Mouse (Mus musculus) heart, embryonic 12.5 days (tissue): Measurements from ENCODE around the gene Slc1a3. TPM values are rescaled to one million over a fixed set of nuclear protein-coding genes. Genes with fewer than 3 reads are reported as not detected.

Source experiments
- ATAC-seq: fragments of 200-750 bp; cut with Nextera tagmentation; 2 replicates; pipeline ENCODE4 v1.8.0; 2017; ENCODE audit warnings: moderate TSS enrichment, moderate library complexity; ENCODE audit not compliant: insufficient number of reproducible peaks, low FRiP score
- H3K27ac ChIP-seq: fragments of 300-500 bp; sonication (generic); 2 replicates; pipeline ENCODE4 v1.5.1; 2016; ENCODE audit warnings: mild to moderate bottlenecking, moderate library complexity; ENCODE audit not compliant: poor library complexity, severe bottlenecking
- H3K27me3 ChIP-seq: fragments of 300-500 bp; sonication (generic); replicated peaks from 2 replicates; pipeline ENCODE4 v1.6.1; 2016; ENCODE audit warnings: mild to moderate bottlenecking, moderate library complexity
- H3K36me3 ChIP-seq: fragments of 300-500 bp; sonication (generic); 2 replicates; pipeline ENCODE4 v1.6.1; 2016; ENCODE audit warnings: mild to moderate bottlenecking, moderate library complexity
- H3K4me1 ChIP-seq: fragments of 300-500 bp; sonication (generic); replicated peaks from 2 replicates; pipeline ENCODE4 v1.6.1; 2016; ENCODE audit warnings: mild to moderate bottlenecking
- H3K4me2 ChIP-seq: fragments of 300-500 bp; sonication (generic); 2 replicates; pipeline ENCODE4 v1.6.1; 2016; ENCODE audit warnings: mild to moderate bottlenecking, moderate library complexity
- H3K4me3 ChIP-seq: fragments of 300-500 bp; sonication (generic); 2 replicates; pipeline ENCODE4 v1.5.1; 2016; ENCODE audit warnings: mild to moderate bottlenecking
- H3K9ac ChIP-seq: fragments of 300-500 bp; sonication (generic); 2 replicates; pipeline ENCODE4 v1.6.1; 2016; ENCODE audit warnings: mild to moderate bottlenecking, moderate library complexity
- H3K9me3 ChIP-seq: fragments of 300-500 bp; sonication (generic); replicated peaks from 2 replicates; pipeline ENCODE4 v1.6.1; 2016; ENCODE audit warnings: mild to moderate bottlenecking, moderate library complexity
- WGBS: fragments of 180-500 bp; shearing (Covaris S2); methylation state at CpG from one replicate; pipeline ENCODE4 v1.1.7; 2016; 5-methylcytosine and 5-hydroxymethylcytosine counted together
- polyA plus RNA-seq: library from polyadenylated mRNA; unstranded; fragments of >200 nt; fragmentation: Nextera tagmentation; extraction: Ambion mirVana; gene quantifications from 2 replicates; pipeline ENCODE4 v1.2.1, GENCODE M21; 2016

The Slc1a3 gene
- polyA plus RNA-seq, 1 experiment from 2014 or later, result 19.7 TPM

- ATAC-seq, result no peak
- peak overlapping the region; percentile 29; the same call in 1 of the 2 replicates for H3K4me2 ChIP-seq
- H3K27me3 ChIP-seq, result no peaks in the 10 kb centered on the region
- peaks cover 11% of the 10 kb centered on the region for H3K4me1 ChIP-seq
- H3K9ac ChIP-seq, result no peak overlapping the region; the same call in 1 of the 2 replicates
- no peak overlapping the region for H3K4me3 ChIP-seq
- peaks cover 11% of the 10 kb centered on the region; the same call in 1 of the 2 replicates for H3K36me3 ChIP-seq
- no peak overlapping the region for H3K27ac ChIP-seq
- WGBS, result 34% methylated on average over 10 of the region's 10 CpGs
- H3K9me3 ChIP-seq, result no peaks in the 10 kb centered on the region
Observed at GRCm38 (mm10) chr15:8632361-8632760, 78.2 kb downstream of the Slc1a3 start.

GRCm38 (mm10) chr15:8629317-8629831 lies 81.2 kb downstream of the Slc1a3 start:
- under 1% methylated on average over 13 of the region's 13 CpGs for WGBS
- no peaks in the 10 kb centered on the region for H3K9me3 ChIP-seq
- peak; percentile 86 for ATAC-seq
- H3K4me1 ChIP-seq, result peaks cover 14% of the 10 kb centered on the region
- no peak overlapping the region for H3K27ac ChIP-seq
- no peaks in the 10 kb centered on the region for H3K27me3 ChIP-seq
- no peaks in the 10 kb centered on the region for H3K36me3 ChIP-seq
- H3K4me3 ChIP-seq, result peak overlapping the region; percentile 46
- H3K4me2 ChIP-seq, result peak overlapping the region; percentile 81
- peak overlapping the region; percentile 71 for H3K9ac ChIP-seq

DNA sequence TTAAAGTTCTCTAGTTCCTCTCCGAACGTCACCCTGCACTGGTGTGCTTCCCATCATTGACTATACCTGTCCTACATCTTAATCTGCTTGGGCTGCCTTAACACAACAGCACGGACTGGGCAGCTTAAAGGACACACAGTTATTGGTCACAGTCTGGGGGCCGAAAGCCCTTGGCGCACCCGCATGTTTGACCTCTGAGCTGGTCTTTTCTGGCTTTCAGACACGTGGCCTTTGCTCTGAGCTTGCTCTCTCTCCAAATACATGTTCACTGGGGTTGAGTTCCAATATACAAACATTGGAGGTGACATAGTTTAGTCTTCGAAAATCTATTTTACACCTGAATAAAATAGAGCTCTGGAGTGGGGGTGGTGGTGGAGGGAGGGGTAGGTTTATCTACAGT lies 82.4 kb downstream of the Slc1a3 start:
- Histone ChIP-seq H3K4me3 (no peak overlapping the region), H3K4me2 (no peak overlapping the region)
- WGBS, result 74% methylated on average over 8 of the region's 8 CpGs

DNA sequence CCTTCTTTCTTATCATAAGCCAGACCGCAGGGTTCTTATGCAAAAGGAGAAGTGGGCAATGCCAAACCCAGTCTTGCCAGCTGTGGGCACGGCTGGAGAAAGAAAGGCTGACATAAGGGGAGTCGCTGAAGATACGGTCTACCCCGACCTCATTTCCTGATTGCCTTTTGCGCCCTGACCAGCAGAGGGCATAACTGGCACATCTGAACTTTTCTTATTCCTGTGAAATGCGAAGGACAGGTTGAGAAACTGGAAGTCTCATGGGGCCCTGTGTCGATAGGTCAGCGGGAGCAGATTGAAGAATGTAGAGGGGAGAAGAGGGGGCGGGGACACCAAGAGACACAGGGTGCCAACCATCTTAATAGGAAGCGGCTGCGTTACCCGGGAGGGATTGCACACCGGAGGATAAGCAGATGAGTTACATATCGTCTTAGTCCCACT lies 83.4 kb downstream of the Slc1a3 start:
- Histone ChIP-seq H3K9me3 (no peaks in the 10 kb centered on the region), H3K4me1 (peaks cover 8% of the 10 kb centered on the region), H3K9ac (peak overlapping the region; percentile 66), H3K27ac (no peak overlapping the region), H3K4me2 (peak overlapping the region; percentile 98), H3K27me3 (no peaks in the 10 kb centered on the region), H3K36me3 (no peaks in the 10 kb centered on the region), H3K4me3 (peak overlapping the region; percentile 56)
- WGBS, result 4% methylated on average over 15 of the region's 15 CpGs
- ATAC-seq, result no peak

More for the DNA sequence above, 82.4 kb downstream of the Slc1a3 start:
- no peak overlapping the region for H3K9ac ChIP-seq
- H3K36me3 ChIP-seq, result no peaks in the 10 kb centered on the region
- H3K9me3 ChIP-seq, result no peaks in the 10 kb centered on the region
- H3K4me1 ChIP-seq, result peaks cover 14% of the 10 kb centered on the region
- no peaks in the 10 kb centered on the region for H3K27me3 ChIP-seq
- no peak overlapping the region for H3K27ac ChIP-seq
- no peak for ATAC-seq

GRCm38 (mm10) chr15:8625370-8625769 lies 85.2 kb downstream of the Slc1a3 start:
- H3K4me2 ChIP-seq, result no peak overlapping the region
- H3K36me3 ChIP-seq, result no peaks in the 10 kb centered on the region
- ATAC-seq, result no peak
- H3K9me3 ChIP-seq, result no peaks in the 10 kb centered on the region
- no peak overlapping the region for H3K9ac ChIP-seq
- H3K27me3 ChIP-seq, result no peaks in the 10 kb centered on the region
- WGBS, result 42% methylated on average over 7 of the region's 7 CpGs
- no peak overlapping the region for H3K27ac ChIP-seq
- H3K4me3 ChIP-seq, result no peak overlapping the region
- peaks cover 6% of the 10 kb centered on the region; the same call in 1 of the 2 replicates for H3K4me1 ChIP-seq

GRCm38 (mm10) chr15:8623879-8624278 lies 86.7 kb downstream of the Slc1a3 start:
- Histone ChIP-seq H3K4me2 (no peak overlapping the region), H3K9me3 (no peaks in the 10 kb centered on the region), H3K9ac (no peak overlapping the region), H3K27ac (no peak overlapping the region), H3K4me3 (no peak overlapping the region), H3K36me3 (no peaks in the 10 kb centered on the region), H3K27me3 (no peaks in the 10 kb centered on the region), H3K4me1 (peaks cover 12% of the 10 kb centered on the region; the same call in 1 of the 2 replicates)
- ATAC-seq, result no peak

- ATAC-seq, result no peak
- Histone ChIP-seq H3K4me3 (no peak overlapping the region), H3K4me2 (peak overlapping the region; percentile 44), H3K36me3 (no peaks in the 10 kb centered on the region), H3K27ac (no peak overlapping the region), H3K27me3 (no peaks in the 10 kb centered on the region), H3K9ac (no peak overlapping the region), H3K4me1 (peaks cover 26% of the 10 kb centered on the region), H3K9me3 (no peaks in the 10 kb centered on the region)
- 53% methylated on average over 18 of the region's 18 CpGs for WGBS
Observed at GRCm38 (mm10) chr15:8619479-8620026, 91.0 kb downstream of the Slc1a3 start.

- no peak overlapping the region for H3K27ac ChIP-seq
- no peaks in the 10 kb centered on the region for H3K36me3 ChIP-seq
- H3K9me3 ChIP-seq, result no peaks in the 10 kb centered on the region
- no peak overlapping the region for H3K9ac ChIP-seq
- no peak overlapping the region for H3K4me3 ChIP-seq
- no peak overlapping the region for H3K4me2 ChIP-seq
- no peaks in the 10 kb centered on the region for H3K27me3 ChIP-seq
- 80% methylated on average over 12 of the region's 12 CpGs for WGBS
- no peak for ATAC-seq
- H3K4me1 ChIP-seq, result peaks cover 26% of the 10 kb centered on the region
Observed at GRCm38 (mm10) chr15:8616290-8616689, 94.3 kb downstream of the Slc1a3 start.

GRCm38 (mm10) chr15:8615511-8616224 lies 94.9 kb downstream of the Slc1a3 start:
- 65% methylated on average over 11 of the region's 11 CpGs for WGBS
- Histone ChIP-seq H3K9ac (no peak overlapping the region), H3K4me1 (peaks cover 26% of the 10 kb centered on the region), H3K27me3 (no peaks in the 10 kb centered on the region), H3K4me2 (peak overlapping the region; percentile 22; the same call in 1 of the 2 replicates), H3K4me3 (no peak overlapping the region), H3K9me3 (no peaks in the 10 kb centered on the region), H3K36me3 (no peaks in the 10 kb centered on the region), H3K27ac (0 out of 2 replicates have a peak overlapping the region, but pooled peaks have one; percentile 19)
- ATAC-seq, result no peak

DNA sequence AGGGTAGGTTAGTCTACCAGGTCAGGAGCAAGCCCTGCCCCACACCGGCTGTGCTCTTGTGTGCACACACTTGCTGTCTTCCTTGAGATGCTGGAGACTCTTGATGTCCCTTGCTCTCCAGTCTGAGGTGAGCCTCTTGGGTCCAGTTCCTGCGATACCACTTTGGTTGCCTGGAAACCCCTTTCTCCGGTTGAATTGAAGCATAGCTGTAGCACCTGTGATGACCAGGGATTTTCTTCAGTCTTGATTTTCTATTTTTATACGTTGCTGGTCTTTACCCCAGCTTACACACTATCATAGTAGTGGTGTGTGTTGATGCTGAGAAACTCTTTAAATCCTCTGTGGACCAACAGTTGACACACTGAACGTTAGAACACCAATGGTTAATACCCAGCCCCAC lies 95.9 kb downstream of the Slc1a3 start:
- WGBS, result 77% methylated on average over 5 of the region's 5 CpGs
- H3K4me1 ChIP-seq, result peaks cover 26% of the 10 kb centered on the region
- no peak overlapping the region for H3K27ac ChIP-seq
- no peaks in the 10 kb centered on the region for H3K27me3 ChIP-seq
- no peaks in the 10 kb centered on the region for H3K36me3 ChIP-seq
- no peak overlapping the region for H3K4me3 ChIP-seq
- no peak overlapping the region for H3K4me2 ChIP-seq
- no peaks in the 10 kb centered on the region for H3K9me3 ChIP-seq
- no peak overlapping the region for H3K9ac ChIP-seq
- no peak for ATAC-seq

DNA sequence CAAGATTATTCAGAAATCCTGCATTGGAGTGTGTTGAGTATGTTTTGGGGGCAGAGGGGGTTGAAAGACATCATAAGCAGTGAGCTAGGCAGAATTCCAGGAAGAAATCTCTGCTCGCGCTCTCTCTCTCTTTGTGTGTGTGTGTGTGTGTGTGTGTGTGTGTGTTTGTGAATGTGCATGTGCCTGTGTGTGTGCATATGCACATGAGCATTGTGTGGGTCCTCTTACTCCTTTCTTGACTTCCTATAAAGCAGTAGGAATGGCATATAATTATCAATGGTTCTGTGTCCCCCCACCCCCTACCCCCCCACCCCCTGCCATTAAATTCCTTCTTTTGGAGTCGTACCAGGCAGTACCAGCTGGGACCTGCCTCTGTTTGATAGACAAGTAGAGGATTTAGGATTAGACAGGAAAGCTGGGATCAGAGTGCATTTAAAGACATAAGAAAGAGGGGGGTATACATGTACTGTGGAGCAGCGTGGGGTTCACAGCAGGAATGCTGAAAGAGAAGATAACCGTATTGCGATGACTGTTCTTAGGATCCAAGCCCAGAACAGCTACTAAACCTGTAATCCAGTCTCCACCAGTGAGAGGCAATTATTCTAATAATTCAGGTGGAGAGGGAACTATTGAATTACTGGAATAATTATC lies 104.9 kb downstream of the Slc1a3 start:
- Histone ChIP-seq H3K9me3 (no peaks in the 10 kb centered on the region), H3K4me3 (no peak overlapping the region), H3K4me2 (no peak overlapping the region), H3K27me3 (no peaks in the 10 kb centered on the region), H3K36me3 (no peaks in the 10 kb centered on the region), H3K9ac (no peak overlapping the region), H3K4me1 (no peaks in the 10 kb centered on the region), H3K27ac (no peak overlapping the region)
- 67% methylated on average over 6 of the region's 6 CpGs for WGBS
- ATAC-seq, result no peak
